Mouse (Mus musculus) megakaryocyte, embryonic 14.5 days (primary cell): ENCODE measurements around the gene Kcnk15. TPM values are rescaled to one million over a fixed set of nuclear protein-coding genes. Genes with fewer than 3 reads are reported as not detected.

Source experiments
- H3K27me3 ChIP-seq: replicated peaks from 2 replicates; pipeline ENCODE3; 2012; ENCODE audit warnings: inconsistent platforms
- H3K36me3 ChIP-seq: replicated peaks from 2 replicates; pipeline ENCODE3; 2012; ENCODE audit warnings: low read length, inconsistent platforms, mixed read lengths
- H3K4me1 ChIP-seq: 2 replicates; pipeline ENCODE4 v1.6.1; 2012; ENCODE audit warnings: inconsistent platforms
- H3K4me3 ChIP-seq: replicated peaks from 2 replicates; pipeline ENCODE3; 2012; ENCODE audit warnings: moderate library complexity, mild to moderate bottlenecking, inconsistent platforms
- H3K9me3 ChIP-seq: 2 replicates; pipeline ENCODE4 v1.6.1; 2012; ENCODE audit warnings: inconsistent platforms
- FLI1 ChIP-seq: IDR thresholded peaks from 2 replicates; pipeline ENCODE4 v1.6.1; 2012; ENCODE audit warnings: low read length, inconsistent platforms, mixed read lengths
- GATA1 ChIP-seq: IDR thresholded peaks from 3 replicates; pipeline ENCODE4 v1.6.1; 2012; ENCODE audit warnings: mixed read lengths, low read length, inconsistent platforms, borderline replicate concordance
- polyA plus RNA-seq: library from polyadenylated mRNA; stranded (reverse); fragments of >175 nt; gene quantifications from 2 replicates; pipeline ENCODE4 v1.2.3, GENCODE M21; 2012; ENCODE audit warnings: low replicate concordance; ENCODE audit not compliant: insufficient read depth

The Kcnk15 gene
- polyA plus RNA-seq, 1 experiment: not detected

GRCm38 (mm10) chr2:163871906-163872305 is 18.5 kb downstream of the Kcnk15 start:
- TF ChIP-seq FLI1 (no peak), GATA1 (no peak)
- H3K27me3 ChIP-seq: peaks cover 78% of the 10 kb centered on the region
- H3K9me3 ChIP-seq: no peaks in the 10 kb centered on the region

GRCm38 (mm10) chr2:163874877-163875276 is 21.4 kb downstream of the Kcnk15 start:
- Histone ChIP-seq H3K36me3 (no peaks in the 10 kb centered on the region), H3K4me3 (no peak overlapping the region), H3K4me1 (no peaks in the 10 kb centered on the region), H3K9me3 (no peaks in the 10 kb centered on the region), H3K27me3 (peaks cover 78% of the 10 kb centered on the region)
- TF ChIP-seq FLI1 (no peak), GATA1 (no peak)

More at GRCm38 (mm10) chr2:163871906-163872305, 18.5 kb downstream of the Kcnk15 start:
- Histone ChIP-seq H3K4me1 (no peaks in the 10 kb centered on the region), H3K4me3 (no peak overlapping the region), H3K36me3 (no peaks in the 10 kb centered on the region)

- Histone ChIP-seq H3K4me3 (no peak overlapping the region), H3K27me3 (peaks cover 76% of the 10 kb centered on the region), H3K9me3 (no peaks in the 10 kb centered on the region), H3K4me1 (no peaks in the 10 kb centered on the region; the same call in 1 of the 2 replicates), H3K36me3 (no peaks in the 10 kb centered on the region)
- no peak for TF ChIP-seq GATA1
- no peak for TF ChIP-seq FLI1
These were observed 22.0 kb downstream of the Kcnk15 start for GRCm38 (mm10) chr2:163875484-163875883.

- H3K4me3 ChIP-seq: no peak overlapping the region
- TF ChIP-seq GATA1 (no peak), FLI1 (no peak)
- no peaks in the 10 kb centered on the region for H3K36me3 ChIP-seq
- no peaks in the 10 kb centered on the region; the same call in 1 of the 2 replicates for H3K4me1 ChIP-seq
- H3K9me3 ChIP-seq: no peaks in the 10 kb centered on the region
- H3K27me3 ChIP-seq: peaks cover 78% of the 10 kb centered on the region
These were observed 23.5 kb downstream of the Kcnk15 start for GRCm38 (mm10) chr2:163876830-163877498.

- peaks cover 67% of the 10 kb centered on the region for H3K27me3 ChIP-seq
- peak overlapping the region; percentile 1 for H3K4me3 ChIP-seq
- no peaks in the 10 kb centered on the region; the same call in 1 of the 2 replicates for H3K4me1 ChIP-seq
- no peaks in the 10 kb centered on the region for H3K9me3 ChIP-seq
- H3K36me3 ChIP-seq: no peaks in the 10 kb centered on the region
- TF ChIP-seq GATA1 (no peak), FLI1 (no peak)
These were observed 27.4 kb downstream of the Kcnk15 start for GRCm38 (mm10) chr2:163880891-163881290.

GRCm38 (mm10) chr2:163882859-163883652 is 29.6 kb downstream of the Kcnk15 start:
- TF ChIP-seq GATA1: no peak
- no peak for TF ChIP-seq FLI1
- H3K27me3 ChIP-seq: peaks cover 54% of the 10 kb centered on the region
- H3K4me1 ChIP-seq: no peaks in the 10 kb centered on the region; the same call in 1 of the 2 replicates

GRCm38 (mm10) chr2:163889411-163889810 is 36.0 kb downstream of the Kcnk15 start:
- no peaks in the 10 kb centered on the region for H3K9me3 ChIP-seq
- no peaks in the 10 kb centered on the region for H3K4me1 ChIP-seq
- H3K27me3 ChIP-seq: peaks cover 31% of the 10 kb centered on the region
- TF ChIP-seq FLI1 (no peak), GATA1 (no peak)
- no peaks in the 10 kb centered on the region for H3K36me3 ChIP-seq
- no peak overlapping the region for H3K4me3 ChIP-seq

More at GRCm38 (mm10) chr2:163882859-163883652, 29.6 kb downstream of the Kcnk15 start:
- H3K36me3 ChIP-seq: no peaks in the 10 kb centered on the region
- H3K4me3 ChIP-seq: no peak overlapping the region
- no peaks in the 10 kb centered on the region for H3K9me3 ChIP-seq

GRCm38 (mm10) chr2:163890586-163890985 is 37.1 kb downstream of the Kcnk15 start:
- Histone ChIP-seq H3K9me3 (no peaks in the 10 kb centered on the region), H3K36me3 (no peaks in the 10 kb centered on the region), H3K4me1 (no peaks in the 10 kb centered on the region), H3K4me3 (no peak overlapping the region), H3K27me3 (peaks cover 32% of the 10 kb centered on the region)
- TF ChIP-seq GATA1 (no peak), FLI1 (no peak)

- TF ChIP-seq GATA1: no peak
- no peak for TF ChIP-seq FLI1
- Histone ChIP-seq H3K4me1 (no peaks in the 10 kb centered on the region), H3K4me3 (no peak overlapping the region), H3K9me3 (no peaks in the 10 kb centered on the region), H3K36me3 (no peaks in the 10 kb centered on the region), H3K27me3 (peaks cover 33% of the 10 kb centered on the region)
These were observed 37.8 kb downstream of the Kcnk15 start for GRCm38 (mm10) chr2:163891271-163891670.

- TF ChIP-seq GATA1 (no peak), FLI1 (no peak)
- Histone ChIP-seq H3K4me1 (no peaks in the 10 kb centered on the region), H3K27me3 (peaks cover 38% of the 10 kb centered on the region), H3K9me3 (no peaks in the 10 kb centered on the region), H3K36me3 (no peaks in the 10 kb centered on the region), H3K4me3 (no peak overlapping the region)
These were observed 40.3 kb downstream of the Kcnk15 start for GRCm38 (mm10) chr2:163893446-163894370.
